Mouse (Mus musculus) common myeloid progenitor, adult 5-6 weeks (primary cell): ENCODE data around the gene Birc5. TPM values are rescaled to one million over a fixed set of nuclear protein-coding genes. Genes with fewer than 3 reads are reported as not detected.

Experiments used
- ATAC-seq: replicated peaks from 2 replicates; pipeline ENCODE4 v1.8.0; 2016; ENCODE audit warnings: low read depth, mild to moderate bottlenecking, moderate TSS enrichment, inconsistent platforms; ENCODE audit not compliant: poor library complexity, severe bottlenecking
- total RNA-seq: library from RNA; stranded (forward); fragments of 200-1000, 187-1606 nt; gene quantifications from 2 replicates; pipeline ENCODE4 v1.2.3, GENCODE M21; 2017

Birc5 gene
- total RNA-seq, 1 experiment from 2014 or later: 192 TPM

GRCm38 (mm10) chr11:117847593-117848215 is 1.3 kb upstream of the Birc5 start:
- ATAC-seq: no peak

- ATAC-seq: peak; percentile 42
These were observed 623 bp upstream of the Birc5 start for GRCm38 (mm10) chr11:117848271-117848984.

- no peak for ATAC-seq
These were observed 3.8 kb downstream of the Birc5 start for GRCm38 (mm10) chr11:117852875-117853274.

- no peak for ATAC-seq
These were observed 5.2 kb downstream of the Birc5 start for GRCm38 (mm10) chr11:117854241-117854640.

GRCm38 (mm10) chr11:117855360-117855759 is 6.3 kb downstream of the Birc5 start:
- ATAC-seq: no peak

GRCm38 (mm10) chr11:117855975-117856374 is 6.9 kb downstream of the Birc5 start:
- ATAC-seq: no peak

GRCm38 (mm10) chr11:117857462-117857861 is 8.4 kb downstream of the Birc5 start:
- no peak for ATAC-seq

GRCm38 (mm10) chr11:117858392-117858791 is 9.3 kb downstream of the Birc5 start:
- no peak for ATAC-seq

- no peak for ATAC-seq
These were observed 11.6 kb downstream of the Birc5 start, which contains the start of gene Tmem235 for GRCm38 (mm10) chr11:117860601-117861000. Tmem235 (plus strand) TSS chr11:117860752.

- no peak for ATAC-seq
These were observed 14.3 kb downstream of the Birc5 start for GRCm38 (mm10) chr11:117863174-117863856.

- ATAC-seq: peak; percentile 40
These were observed 15.8 kb downstream of the Birc5 start for GRCm38 (mm10) chr11:117864805-117865204.

- ATAC-seq: no peak
These were observed 16.9 kb downstream of the Birc5 start for GRCm38 (mm10) chr11:117865988-117866387.

- ATAC-seq: peak; percentile 68
These were observed 21.8 kb downstream of the Birc5 start for GRCm38 (mm10) chr11:117870688-117871365.

- no peak for ATAC-seq
These were observed 22.3 kb downstream of the Birc5 start for GRCm38 (mm10) chr11:117871376-117871775.

- no peak for ATAC-seq
These were observed 23.0 kb downstream of the Birc5 start for GRCm38 (mm10) chr11:117871911-117872584.

- ATAC-seq: peak; percentile 62
These were observed 24.0 kb downstream of the Birc5 start, which contains the start of gene Tha1 for GRCm38 (mm10) chr11:117872861-117873608. Tha1 (minus strand) TSS chr11:117873481.

- no peak for ATAC-seq
These were observed 25.4 kb downstream of the Birc5 start for GRCm38 (mm10) chr11:117874419-117874818.

- ATAC-seq: no peak
These were observed 26.6 kb downstream of the Birc5 start for GRCm38 (mm10) chr11:117875681-117876080.
